Mouse (Mus musculus) thymus, adult 2 months (tissue): ENCODE measurements around the gene Tpst1.

Experiments
- CTCF ChIP-seq: fragments of 200-500 bp; IDR thresholded peaks from 2 replicates; pipeline ENCODE4 v1.5.1; 2012; ENCODE audit warnings: mild to moderate bottlenecking, control low read depth, low read length, moderate library complexity, borderline replicate concordance; ENCODE audit not compliant: control insufficient read depth, poor library complexity, insufficient read depth; ENCODE audit errors: extremely low read depth
- POLR2A ChIP-seq: fragments of 200-500 bp; IDR thresholded peaks from 2 replicates; pipeline ENCODE4 v1.6.1; 2012; ENCODE audit warnings: mild to moderate bottlenecking, low read length, control low read depth, moderate library complexity; ENCODE audit not compliant: control insufficient read depth, poor library complexity, insufficient read depth; ENCODE audit errors: extremely low read depth

DNA sequence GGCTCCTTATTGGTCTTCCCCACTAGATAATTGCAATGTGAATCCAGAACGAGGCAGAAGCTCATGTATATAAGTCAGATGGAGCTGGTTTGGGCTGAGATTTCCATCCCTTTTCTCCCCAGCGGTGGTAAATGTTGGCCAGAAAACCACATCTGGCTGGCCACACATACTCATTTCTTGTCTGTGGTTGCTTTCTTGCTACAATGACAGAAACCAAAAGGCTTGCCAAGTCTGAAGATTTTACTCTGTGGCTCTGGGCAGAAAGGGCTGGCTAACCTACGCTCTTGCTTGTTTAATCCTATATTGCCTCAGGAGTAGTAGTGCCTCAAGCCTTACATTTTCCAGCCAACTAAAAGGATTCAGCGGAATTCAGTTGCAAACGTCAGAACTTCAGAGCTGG, 68.0 kb downstream of the Tpst1 start:
- TF ChIP-seq POLR2A (no peak), CTCF (no peak)
